Mouse (Mus musculus) heart, adult 2 months (tissue): ENCODE results near the gene Itpr1.

Experiments used
- CTCF ChIP-seq: fragments of 200-600 bp; IDR thresholded peaks from 2 replicates; pipeline ENCODE4 v1.8.1; 2022; ENCODE audit warnings: antibody characterized with exemption, mild to moderate bottlenecking, moderate library complexity
- POLR2A ChIP-seq: fragments of 200-500 bp; IDR thresholded peaks from 2 replicates; pipeline ENCODE4 v1.6.1; 2011; ENCODE audit warnings: mild to moderate bottlenecking, low read depth, low read length, control low read depth; ENCODE audit not compliant: insufficient read depth

DNA sequence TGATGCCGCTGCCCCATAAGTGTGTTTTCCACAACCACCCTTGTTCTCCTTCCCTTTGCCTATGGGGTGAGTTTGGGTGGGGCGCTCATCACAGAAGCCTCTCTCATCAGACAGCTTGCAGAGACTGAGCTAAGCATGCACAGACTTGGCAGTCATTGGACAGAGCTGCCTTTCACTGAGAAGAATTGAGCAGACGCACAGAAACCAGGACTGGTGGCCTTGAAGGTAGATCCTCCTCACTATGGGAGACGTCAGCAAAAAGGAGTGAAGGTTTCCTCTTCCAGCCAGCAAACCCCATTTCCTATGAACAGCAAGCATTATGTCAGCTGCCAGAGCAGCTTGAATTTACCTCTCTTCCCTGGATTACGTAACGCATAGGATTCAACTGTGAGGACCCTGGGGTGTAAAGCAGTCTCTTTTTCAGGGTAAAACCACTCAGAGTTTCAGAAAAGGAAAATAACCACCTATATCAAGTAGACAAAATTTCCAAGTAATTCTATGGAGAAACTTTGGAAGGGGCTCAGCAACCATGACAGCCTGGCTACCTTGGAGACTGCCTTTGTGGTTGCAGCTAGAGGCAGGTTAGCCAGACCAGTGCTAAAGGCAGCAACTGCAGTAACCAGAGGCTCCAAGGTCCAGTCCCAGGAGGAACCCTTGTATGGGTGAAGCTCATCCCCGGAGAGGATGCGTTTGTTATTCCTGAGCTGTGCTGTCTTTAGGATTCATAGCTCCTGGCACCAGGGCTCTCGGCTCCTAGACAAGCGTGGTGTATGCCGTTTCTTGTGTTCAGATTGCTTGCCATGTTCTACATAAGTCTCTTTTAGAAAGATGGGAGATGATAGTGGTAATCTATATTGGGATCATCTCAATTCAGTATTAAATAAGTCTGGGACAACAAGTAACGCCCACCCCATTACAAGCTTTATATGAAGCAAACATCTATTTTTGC, 91.0 kb downstream of the Itpr1 start:
- TF ChIP-seq CTCF (no peak), POLR2A (no peak)
